Mouse (Mus musculus) liver, embryonic 14.5 days (tissue): ENCODE data around the gene Astn2.

Source experiments
- CTCF ChIP-seq: IDR thresholded peaks from 2 replicates; pipeline ENCODE4 v1.5.1; 2016; ENCODE audit warnings: antibody characterized with exemption, low read depth, control low read depth
- EP300 ChIP-seq: IDR thresholded peaks from 2 replicates; pipeline ENCODE4 v1.6.1; 2016; ENCODE audit warnings: antibody characterized with exemption, low read depth

DNA sequence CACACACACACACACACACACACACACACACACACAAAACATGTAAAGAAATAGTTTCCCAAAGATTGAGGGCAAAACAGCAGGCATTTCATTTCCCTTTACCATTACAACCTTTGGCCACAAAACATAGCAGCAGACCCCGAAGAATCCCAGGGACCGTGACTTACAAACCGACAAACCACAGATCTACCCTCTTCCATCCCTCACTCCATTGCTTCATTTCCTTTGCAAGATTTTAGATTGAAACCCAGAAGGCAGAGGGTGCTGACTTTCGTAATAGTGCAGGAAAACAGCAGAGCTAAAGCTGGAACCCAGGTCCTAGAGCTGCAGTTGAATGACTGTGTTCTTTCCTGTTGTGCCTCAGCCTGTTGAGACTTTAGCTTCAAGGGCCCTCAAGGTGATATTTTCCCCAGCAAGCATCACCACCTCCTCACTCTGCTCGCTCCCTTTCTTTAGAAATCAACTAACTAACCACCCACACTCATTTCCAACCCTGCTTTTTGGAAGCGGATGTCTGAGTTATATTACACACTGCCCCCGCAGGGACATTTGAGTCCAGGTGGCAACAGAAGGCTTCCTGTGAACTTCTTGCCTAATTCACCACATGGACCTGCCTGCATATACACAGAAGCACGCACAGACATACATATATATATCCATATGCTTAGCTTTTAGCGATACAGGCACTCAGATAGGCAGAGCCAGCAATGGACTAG lies 181.7 kb downstream of the Astn2 start:
- no peak for TF ChIP-seq CTCF
- no peak for TF ChIP-seq EP300
